Mouse (Mus musculus): ENCODE results near the gene Nfkbia. TPM values are rescaled to one million over a fixed set of nuclear protein-coding genes. Genes with fewer than 3 reads are reported as not detected.

Gene Nfkbia
- total and polyA plus RNA-seq, 2 experiments from 2014 or later, result 65.1 to 67.1 TPM

GRCm38 (mm10) chr12:55526983-55527752 is 34.7 kb upstream of the Nfkbia start:
- Histone ChIP-seq H3K27ac (ENCODE audit: low read depth) (no peak overlapping the region), H3K4me2 (ENCODE audit: low read depth, low read length) (no peak overlapping the region), H3K36me3 (replicated peaks; ENCODE audit: control insufficient read depth, insufficient read depth, low read length) (no peaks in the 10 kb centered on the region), H3K9ac (replicated peaks; ENCODE audit: low read depth, low read length) (no peak overlapping the region), H3K4me3 (ENCODE audit: low read depth, low read length) (no peak overlapping the region), H3K4me1 (ENCODE audit: control insufficient read depth, insufficient read depth) (no peaks in the 10 kb centered on the region), H3K9me3 (replicated peaks; ENCODE audit: control insufficient read depth, low read length) (no peaks in the 10 kb centered on the region), H3K27me3 (ENCODE audit: control insufficient read depth, insufficient read depth, low read length) (no peaks in the 10 kb centered on the region)
- TF ChIP-seq CTCF (IDR thresholded peaks at IDR 0.05; ENCODE audit: low read depth), result no peak
- no peak for TF ChIP-seq EP300 (IDR thresholded peaks at IDR 0.05; ENCODE audit: low read depth)
- no peak for ATAC-seq (ENCODE audit: insufficient read depth, low read depth)
- no peak for DNase-seq (ENCODE audit: low spot score)
- WGBS, result 62% methylated on average over 15 of the region's 15 CpGs

GRCm38 (mm10) chr12:55518061-55518738 is 25.8 kb upstream of the Nfkbia start:
- Histone ChIP-seq H3K36me3 (replicated peaks; ENCODE audit: control insufficient read depth, insufficient read depth, low read length) (no peaks in the 10 kb centered on the region), H3K9me3 (replicated peaks; ENCODE audit: control insufficient read depth, low read length) (no peaks in the 10 kb centered on the region), H3K9ac (replicated peaks; ENCODE audit: low read depth, low read length) (no peak overlapping the region), H3K4me2 (ENCODE audit: low read depth, low read length) (no peak overlapping the region), H3K4me1 (ENCODE audit: control insufficient read depth, insufficient read depth) (no peaks in the 10 kb centered on the region), H3K4me3 (ENCODE audit: low read depth, low read length) (no peak overlapping the region), H3K27me3 (ENCODE audit: control insufficient read depth, insufficient read depth, low read length) (0 out of 2 replicates have a peak, but pooled peaks cover 3% of the 10 kb centered on the region), H3K27ac (ENCODE audit: low read depth) (no peak overlapping the region)
- TF ChIP-seq EP300 (IDR thresholded peaks at IDR 0.05; ENCODE audit: low read depth) (no peak), CTCF (IDR thresholded peaks at IDR 0.05; ENCODE audit: low read depth) (peak; percentile 48)
- ATAC-seq (ENCODE audit: insufficient read depth, low read depth) (peak; percentile 27; the same call in 1 of the 2 replicates), DNase-seq (ENCODE audit: low spot score) (no peak)
- WGBS, result 44% methylated on average over 15 of the region's 15 CpGs

- Histone ChIP-seq H3K27ac (ENCODE audit: low read depth) (no peak overlapping the region), H3K4me3 (ENCODE audit: low read depth, low read length) (no peak overlapping the region), H3K36me3 (replicated peaks; ENCODE audit: control insufficient read depth, insufficient read depth, low read length) (no peaks in the 10 kb centered on the region), H3K9me3 (replicated peaks; ENCODE audit: control insufficient read depth, low read length) (no peaks in the 10 kb centered on the region), H3K4me2 (ENCODE audit: low read depth, low read length) (no peak overlapping the region), H3K27me3 (ENCODE audit: control insufficient read depth, insufficient read depth, low read length) (no peaks in the 10 kb centered on the region), H3K9ac (replicated peaks; ENCODE audit: low read depth, low read length) (no peak overlapping the region), H3K4me1 (ENCODE audit: control insufficient read depth, insufficient read depth) (no peaks in the 10 kb centered on the region)
- DNase-seq (ENCODE audit: low spot score) (no peak), ATAC-seq (ENCODE audit: insufficient read depth, low read depth) (no peak)
- WGBS, result 79% methylated on average over 5 of the region's 5 CpGs
- TF ChIP-seq CTCF (IDR thresholded peaks at IDR 0.05; ENCODE audit: low read depth) (no peak), EP300 (IDR thresholded peaks at IDR 0.05; ENCODE audit: low read depth) (no peak)
Measured at GRCm38 (mm10) chr12:55508817-55509216, 16.4 kb upstream of the Nfkbia start.

GRCm38 (mm10) chr12:55507332-55507935 is 15.0 kb upstream of the Nfkbia start:
- 79% methylated on average over 17 of the region's 17 CpGs for WGBS
- H3K36me3 ChIP-seq (replicated peaks; ENCODE audit: control insufficient read depth, insufficient read depth, low read length), result no peaks in the 10 kb centered on the region
- no peaks in the 10 kb centered on the region for H3K27me3 ChIP-seq (ENCODE audit: control insufficient read depth, insufficient read depth, low read length)
- ATAC-seq (ENCODE audit: insufficient read depth, low read depth) (no peak), DNase-seq (ENCODE audit: low spot score) (no peak)
- no peaks in the 10 kb centered on the region for H3K9me3 ChIP-seq (replicated peaks; ENCODE audit: control insufficient read depth, low read length)
- TF ChIP-seq CTCF (IDR thresholded peaks at IDR 0.05; ENCODE audit: low read depth) (no peak), EP300 (IDR thresholded peaks at IDR 0.05; ENCODE audit: low read depth) (no peak)
- H3K9ac ChIP-seq (replicated peaks; ENCODE audit: low read depth, low read length), result no peak overlapping the region
- no peak overlapping the region for H3K27ac ChIP-seq (ENCODE audit: low read depth)
- no peaks in the 10 kb centered on the region for H3K4me1 ChIP-seq (ENCODE audit: control insufficient read depth, insufficient read depth)
- no peak overlapping the region for H3K4me3 ChIP-seq (ENCODE audit: low read depth, low read length)
- H3K4me2 ChIP-seq (ENCODE audit: low read depth, low read length), result no peak overlapping the region

GRCm38 (mm10) chr12:55506029-55506330 is 13.5 kb upstream of the Nfkbia start:
- H3K9me3 ChIP-seq (replicated peaks; ENCODE audit: control insufficient read depth, low read length), result no peaks in the 10 kb centered on the region
- DNase-seq (ENCODE audit: low spot score), result no peak
- ATAC-seq (ENCODE audit: insufficient read depth, low read depth), result no peak
- no peak overlapping the region for H3K4me3 ChIP-seq (ENCODE audit: low read depth, low read length)
- H3K4me2 ChIP-seq (ENCODE audit: low read depth, low read length), result no peak overlapping the region
- WGBS, result under 1% methylated on average over 6 of the region's 6 CpGs
- no peaks in the 10 kb centered on the region for H3K36me3 ChIP-seq (replicated peaks; ENCODE audit: control insufficient read depth, insufficient read depth, low read length)
- H3K9ac ChIP-seq (replicated peaks; ENCODE audit: low read depth, low read length), result no peak overlapping the region
- no peak overlapping the region for H3K27ac ChIP-seq (ENCODE audit: low read depth)
- no peaks in the 10 kb centered on the region for H3K27me3 ChIP-seq (ENCODE audit: control insufficient read depth, insufficient read depth, low read length)
- no peaks in the 10 kb centered on the region for H3K4me1 ChIP-seq (ENCODE audit: control insufficient read depth, insufficient read depth)
- TF ChIP-seq EP300 (IDR thresholded peaks at IDR 0.05; ENCODE audit: low read depth) (no peak), CTCF (IDR thresholded peaks at IDR 0.05; ENCODE audit: low read depth) (peak; percentile 79)
